Mouse (Mus musculus) natural killer cell, adult 2 months (primary cell): ENCODE data around the gene Cdh12.

ENCODE experiments used
- DNase-seq, 2 experiments: peaks; one replicate each; pipeline ENCODE4 v3.0.0; 2022; ENCODE audit warnings: low spot score in 2 of 2

Gene Cdh12

DNA sequence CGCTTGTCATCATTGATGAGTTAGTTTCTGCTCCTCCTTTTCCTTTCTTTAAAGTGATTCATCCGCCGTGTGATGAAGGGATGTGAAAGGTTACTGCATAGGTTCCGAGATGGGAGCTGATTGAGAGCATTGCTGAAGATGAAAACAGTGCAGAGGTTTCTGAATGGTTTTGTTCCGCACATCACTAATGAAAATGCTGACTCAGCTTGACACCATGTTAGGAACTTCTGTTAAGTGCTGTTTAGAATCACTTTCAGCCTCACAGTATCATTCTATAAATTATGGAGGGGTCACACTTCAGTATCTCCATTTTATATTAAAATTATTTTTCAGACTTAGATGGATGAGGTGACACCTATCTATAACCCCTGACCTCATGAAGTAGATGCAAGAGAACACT lies 247.2 kb downstream of the Cdh12 start:
- DNase-seq = no peak

DNA sequence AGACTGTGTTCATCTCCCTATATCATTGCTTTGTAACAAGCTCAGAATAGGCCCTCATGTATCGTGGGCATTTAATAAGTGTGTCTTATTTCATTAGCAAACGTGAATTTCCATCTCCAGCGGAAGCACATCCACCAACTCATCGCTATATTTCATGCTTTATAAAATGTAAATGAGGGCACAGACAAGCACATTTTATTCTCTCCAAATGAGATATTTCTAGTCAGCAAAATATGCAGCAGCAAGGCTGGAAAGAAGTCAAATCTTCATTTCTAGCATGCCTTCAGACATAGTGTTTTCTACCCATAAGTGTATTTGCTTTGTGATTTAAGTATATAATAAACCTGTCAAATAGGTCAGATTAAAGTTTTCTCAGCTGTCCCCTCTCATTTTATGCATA lies 262.8 kb downstream of the Cdh12 start:
- no peak for DNase-seq

DNA sequence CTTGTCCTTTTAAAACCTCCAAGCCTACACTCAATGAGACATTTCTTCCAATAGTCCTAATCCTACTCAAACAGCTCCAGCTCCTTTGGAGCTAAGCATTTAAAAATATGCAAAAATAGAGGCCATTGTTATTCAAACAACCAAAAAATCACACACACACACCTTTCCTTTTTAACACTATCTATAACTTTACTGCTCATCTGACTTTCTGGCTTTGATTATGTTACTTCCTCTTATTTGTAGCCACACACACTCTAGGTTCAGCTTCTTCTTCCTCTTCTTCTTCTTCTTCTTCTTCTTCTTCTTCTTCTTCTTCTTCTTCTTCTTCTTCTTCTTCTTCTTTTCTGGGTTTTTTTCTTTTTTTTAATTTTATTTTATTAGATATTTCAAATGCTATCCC lies 323.2 kb downstream of the Cdh12 start:
- no peak for DNase-seq

DNA sequence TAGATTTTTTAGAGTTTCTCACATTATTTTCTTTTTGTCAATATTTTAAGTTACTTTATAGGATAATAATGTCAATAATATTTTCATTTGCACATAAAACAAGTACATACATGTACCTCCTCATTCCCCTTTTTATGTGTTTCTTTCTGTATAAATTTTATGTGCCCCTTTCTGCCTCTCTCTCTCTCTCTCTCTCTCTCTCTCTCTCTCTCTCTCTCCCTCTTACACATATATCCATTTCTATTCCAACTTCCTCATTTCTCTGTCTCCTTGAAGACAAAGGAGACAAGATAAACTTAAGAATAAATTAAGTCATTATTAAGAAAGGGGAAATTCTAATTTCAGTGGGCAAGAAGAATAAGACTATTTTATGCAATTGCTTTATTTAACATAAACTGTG lies 324.4 kb downstream of the Cdh12 start:
- DNase-seq = no peak

DNA sequence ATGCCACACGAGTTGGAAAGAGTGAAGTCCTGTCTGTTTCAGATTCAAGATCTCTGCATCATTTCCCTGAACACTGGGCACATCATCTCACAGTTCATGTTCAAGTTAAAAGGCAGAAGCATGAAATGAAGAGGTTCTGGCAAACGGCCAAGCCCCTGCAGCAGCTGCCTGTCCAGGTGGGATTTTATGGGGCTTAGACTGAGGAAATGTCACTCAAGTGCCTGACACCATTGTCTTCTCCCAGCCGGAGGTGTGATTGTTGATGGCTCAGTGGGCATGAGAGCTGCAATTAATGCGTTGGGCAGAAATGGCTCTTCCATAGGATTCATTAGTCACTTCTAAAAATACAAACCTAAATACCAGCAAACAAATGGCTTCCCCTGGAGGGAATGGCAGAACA lies 347.9 kb downstream of the Cdh12 start:
- DNase-seq = no peak

DNA sequence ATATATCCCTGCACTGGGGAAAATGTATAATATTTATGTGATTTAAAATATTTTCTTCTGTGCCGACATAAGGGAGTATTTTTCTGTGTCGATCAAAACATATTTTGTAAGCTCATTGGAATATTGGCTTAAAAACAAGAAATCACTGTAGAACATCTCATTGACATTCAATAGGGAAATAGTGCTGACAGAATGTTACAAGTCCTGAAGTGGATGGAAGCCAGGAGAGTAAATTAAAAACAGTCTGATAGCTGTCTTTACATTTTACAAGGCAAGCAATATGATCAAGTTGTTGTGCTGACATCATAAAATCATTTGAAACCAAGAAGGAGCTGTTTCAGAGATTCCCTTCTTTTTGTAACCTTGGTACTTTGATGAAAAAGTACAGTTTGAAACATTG lies 349.5 kb downstream of the Cdh12 start:
- DNase-seq = no peak

DNA sequence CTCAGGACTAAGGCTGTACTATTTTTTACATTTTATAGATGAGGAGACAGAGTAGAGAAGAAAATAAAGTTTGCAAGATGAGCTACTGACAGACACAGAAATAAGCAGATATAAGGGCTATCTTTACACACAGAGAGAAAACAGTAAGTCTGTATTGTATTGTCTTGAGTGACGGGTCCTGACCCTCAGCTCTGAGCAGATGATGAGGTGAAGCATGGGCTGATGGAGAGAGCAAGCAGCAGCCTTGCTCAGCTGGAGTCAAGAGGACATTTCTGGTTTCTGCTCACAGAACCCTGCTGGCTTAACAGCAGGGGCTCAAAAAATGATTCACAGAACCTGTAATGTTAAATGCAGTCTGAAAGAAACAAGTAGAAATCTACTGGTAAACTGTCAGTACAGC lies 386.8 kb downstream of the Cdh12 start:
- no peak for DNase-seq

DNA sequence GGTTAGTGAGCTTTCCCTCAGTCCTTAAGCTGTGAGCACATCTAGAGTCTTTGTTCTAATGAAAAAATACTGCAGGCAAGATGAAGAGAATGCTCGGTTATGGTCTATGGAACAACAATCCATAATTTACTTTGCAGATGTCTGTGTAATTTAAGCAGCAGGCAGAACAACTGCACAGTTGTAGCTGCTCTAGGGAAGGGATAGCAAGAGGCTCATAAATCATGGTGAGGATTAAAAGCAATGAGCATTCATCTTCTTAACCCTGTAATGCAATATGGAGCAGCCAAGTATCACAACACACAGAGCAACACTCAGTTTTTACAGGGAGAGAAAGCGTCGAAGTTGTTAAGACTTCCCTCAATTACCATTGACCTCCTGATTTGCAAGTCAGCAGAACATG lies 387.9 kb downstream of the Cdh12 start:
- no peak for DNase-seq

DNA sequence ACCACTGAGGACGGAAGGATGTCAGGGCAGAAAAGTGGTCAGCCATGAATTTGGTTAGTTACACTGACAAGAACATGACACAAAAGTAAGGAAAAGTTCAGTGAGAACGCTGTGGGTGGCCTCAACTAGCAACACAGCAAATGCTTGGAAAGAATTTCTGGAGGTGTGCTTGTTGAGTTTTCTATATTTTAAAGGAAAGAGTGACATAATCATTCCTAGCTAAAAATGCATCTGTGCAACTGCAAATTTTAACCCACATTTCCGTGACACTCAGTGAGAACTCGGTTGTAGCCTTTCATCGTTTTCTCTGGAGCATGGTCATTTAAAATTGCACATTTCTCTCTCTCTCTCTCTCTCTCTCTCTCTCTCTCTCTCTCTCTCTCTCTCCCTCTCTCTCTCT lies 392.4 kb downstream of the Cdh12 start:
- DNase-seq = no peak

DNA sequence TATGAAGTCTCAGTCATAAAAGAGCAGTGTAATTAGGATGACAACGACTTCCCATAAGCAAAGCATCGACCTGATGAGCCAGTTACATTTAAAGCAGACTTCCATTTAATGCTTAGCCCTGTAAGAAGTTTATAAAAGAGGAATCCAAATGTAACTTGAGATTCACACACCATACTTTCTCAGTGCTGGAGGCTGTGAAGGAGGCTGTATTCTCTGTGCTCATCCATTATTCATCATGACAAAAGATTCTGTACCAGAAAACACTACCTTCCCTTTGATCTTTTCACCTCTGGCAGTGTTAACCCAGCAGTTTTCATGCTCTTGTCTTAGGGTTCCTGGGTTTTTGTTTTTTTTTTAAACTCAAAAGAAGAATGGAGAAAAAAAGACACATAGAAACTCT lies 414.0 kb downstream of the Cdh12 start:
- no peak for DNase-seq

DNA sequence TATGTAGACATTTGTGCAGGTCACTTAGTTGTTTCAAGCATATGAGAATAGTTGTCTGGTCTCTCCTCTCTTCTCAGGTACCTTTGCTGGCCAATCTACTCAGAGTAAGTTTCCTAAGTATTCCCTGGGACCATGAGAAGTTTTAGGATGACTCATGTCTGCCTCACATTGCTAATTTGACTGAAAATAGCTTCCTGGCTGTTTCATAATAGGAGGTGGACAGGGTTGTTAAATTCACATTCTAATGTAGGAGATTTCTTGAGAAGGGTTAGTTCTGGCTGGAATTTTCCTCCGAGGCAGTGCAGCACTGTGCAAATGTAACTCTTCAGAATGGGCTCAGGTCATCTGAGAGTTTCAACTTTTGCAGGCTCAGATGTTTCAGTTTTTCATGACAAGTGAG lies 423.5 kb downstream of the Cdh12 start:
- DNase-seq = no peak

DNA sequence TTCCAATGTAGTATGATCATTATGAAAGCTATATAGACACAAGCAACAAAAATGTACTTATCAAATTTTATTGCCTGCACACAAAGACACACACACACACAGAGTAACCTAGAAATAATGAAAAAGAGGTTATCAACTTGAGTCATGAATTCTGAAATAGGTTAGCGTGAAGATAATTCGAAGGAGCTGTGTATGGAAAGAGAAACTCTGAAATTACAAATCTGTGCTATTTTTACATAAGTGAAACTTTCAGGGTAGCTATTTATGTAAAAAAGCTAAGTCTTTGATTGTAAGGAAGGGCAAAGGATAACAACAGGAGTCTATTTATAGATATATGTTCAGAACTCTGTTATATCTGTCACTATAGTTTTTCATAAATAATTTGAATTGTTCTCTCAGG lies 427.9 kb downstream of the Cdh12 start:
- DNase-seq = no peak

DNA sequence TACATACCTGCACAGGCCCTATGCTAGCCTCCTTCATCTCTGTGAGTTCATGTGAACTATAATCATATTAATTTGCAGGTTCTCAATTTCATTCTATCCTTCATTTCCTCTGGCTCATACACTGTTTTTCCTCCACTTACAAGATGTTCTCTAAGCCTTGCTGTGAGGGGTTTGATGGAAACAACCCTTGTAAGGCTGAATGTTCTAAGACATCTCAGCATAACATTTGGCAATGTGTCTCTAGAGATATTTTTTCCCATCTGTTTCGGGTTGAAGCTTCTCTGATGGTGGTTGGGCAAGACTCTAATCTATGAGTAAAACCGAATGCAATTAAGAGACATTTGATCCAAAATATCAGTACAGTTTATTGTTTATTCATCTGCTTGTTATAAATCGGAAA lies 444.4 kb downstream of the Cdh12 start:
- no peak for DNase-seq

DNA sequence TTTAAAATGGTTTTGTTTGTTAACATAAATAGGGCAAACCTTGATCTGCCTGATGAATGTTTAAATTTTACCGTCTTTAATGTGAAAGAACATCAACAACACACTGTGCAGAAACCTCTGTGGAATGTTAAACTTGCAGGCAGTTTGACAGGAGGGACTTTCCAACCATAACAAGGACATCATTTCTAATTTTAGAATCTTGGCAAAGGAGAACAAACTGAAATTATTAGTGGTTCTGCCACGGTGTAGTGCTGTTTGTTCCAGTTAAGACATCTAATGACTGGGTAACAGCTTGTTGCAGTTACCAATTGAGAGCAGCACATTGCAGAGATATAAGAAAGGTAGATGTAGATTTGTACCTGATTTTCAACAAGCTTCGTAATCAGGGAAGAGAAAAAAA lies 453.5 kb downstream of the Cdh12 start:
- no peak for DNase-seq

DNA sequence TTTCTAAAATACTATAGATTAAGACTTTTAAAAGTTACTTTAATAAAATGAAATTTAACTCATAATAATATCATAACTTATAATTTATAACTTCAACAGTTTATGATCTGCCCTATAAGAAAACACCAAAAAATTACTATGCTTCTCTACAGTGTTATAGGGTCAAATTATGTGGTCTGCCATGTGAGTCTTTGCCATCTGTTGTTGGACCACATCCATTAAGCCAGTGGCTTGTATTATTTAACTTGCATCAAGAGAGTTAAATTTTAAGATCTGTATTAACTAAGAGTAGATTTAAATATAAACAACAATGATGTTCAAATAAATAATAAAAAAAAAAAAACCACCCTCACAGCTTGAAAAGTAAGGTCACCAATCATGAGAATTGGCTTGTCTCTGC lies 479.2 kb downstream of the Cdh12 start:
- DNase-seq = no peak

DNA sequence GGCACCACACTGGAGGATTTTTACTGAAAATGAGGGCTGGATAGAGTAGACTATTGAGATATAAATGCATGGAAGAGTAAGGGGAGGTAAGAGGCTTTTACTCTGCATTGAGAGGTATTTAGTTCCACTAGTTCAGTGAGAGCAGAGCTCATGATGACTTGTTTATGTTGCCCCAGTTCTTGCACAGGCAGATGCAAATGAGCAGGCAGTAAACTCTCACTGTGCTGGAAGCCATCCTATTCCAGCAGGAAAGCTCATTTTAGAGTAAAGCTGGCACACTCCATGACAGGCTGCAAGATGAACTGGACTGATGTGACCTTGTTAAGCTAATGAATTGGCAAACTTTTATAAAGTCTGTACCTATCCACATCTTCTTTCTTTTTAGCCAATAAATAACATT lies 494.9 kb downstream of the Cdh12 start:
- no peak for DNase-seq

DNA sequence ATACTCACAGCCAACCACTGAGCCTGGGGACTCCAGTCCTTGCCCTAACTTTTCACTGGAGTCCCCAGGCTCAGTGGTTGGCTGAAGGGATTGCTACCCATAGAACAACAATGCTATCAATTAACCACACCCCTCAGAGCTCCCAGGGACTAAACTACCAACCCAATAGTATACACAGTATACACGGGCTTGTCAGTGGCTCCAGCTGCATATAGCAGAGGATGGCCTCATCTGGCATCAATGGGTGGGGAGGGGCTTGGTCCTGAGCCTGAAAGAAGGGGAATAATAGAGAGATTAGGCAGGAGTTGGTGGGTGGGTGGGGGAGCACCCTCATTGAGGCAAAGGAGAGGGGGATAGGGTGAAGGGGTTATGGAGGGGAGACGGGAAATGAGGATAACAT lies 518.4 kb downstream of the Cdh12 start:
- no peak for DNase-seq

DNA sequence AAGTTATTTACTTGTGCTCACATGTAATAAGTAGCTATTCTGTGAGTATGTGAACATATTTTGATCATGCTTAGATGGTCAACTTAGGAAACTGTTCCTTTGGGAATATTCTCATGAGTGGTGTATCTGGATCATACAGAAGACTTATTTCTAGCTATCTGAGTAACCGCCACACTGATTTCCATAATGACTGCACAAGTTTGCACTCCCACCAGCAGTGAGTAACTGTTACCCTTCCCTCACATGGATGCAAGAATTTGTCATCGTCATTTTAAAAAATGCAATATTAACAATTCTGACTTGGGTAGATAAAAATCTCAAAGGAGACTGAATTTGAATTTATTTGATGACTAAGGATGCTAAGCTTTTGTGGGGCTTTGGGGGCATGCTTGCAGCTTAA lies 522.0 kb downstream of the Cdh12 start:
- no peak for DNase-seq

DNA sequence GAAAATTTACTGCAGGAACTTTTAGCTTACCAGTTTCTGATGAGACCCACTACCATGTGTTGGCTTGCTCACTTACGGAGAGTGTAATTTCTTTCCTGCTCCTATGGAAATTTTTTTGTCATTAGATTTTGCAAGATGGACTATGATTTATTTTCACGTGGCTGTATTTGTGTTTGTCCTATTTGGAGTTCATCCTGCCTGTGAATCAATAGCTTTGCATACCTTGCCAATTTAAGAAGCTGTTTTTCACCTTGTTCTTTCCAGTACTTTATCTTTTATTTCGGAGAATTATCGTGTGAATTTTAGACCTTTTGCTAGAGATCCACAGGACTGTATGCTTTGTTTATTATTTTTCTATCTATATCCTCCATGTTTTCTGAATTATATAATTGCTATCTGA lies 551.5 kb downstream of the Cdh12 start:
- DNase-seq = no peak

DNA sequence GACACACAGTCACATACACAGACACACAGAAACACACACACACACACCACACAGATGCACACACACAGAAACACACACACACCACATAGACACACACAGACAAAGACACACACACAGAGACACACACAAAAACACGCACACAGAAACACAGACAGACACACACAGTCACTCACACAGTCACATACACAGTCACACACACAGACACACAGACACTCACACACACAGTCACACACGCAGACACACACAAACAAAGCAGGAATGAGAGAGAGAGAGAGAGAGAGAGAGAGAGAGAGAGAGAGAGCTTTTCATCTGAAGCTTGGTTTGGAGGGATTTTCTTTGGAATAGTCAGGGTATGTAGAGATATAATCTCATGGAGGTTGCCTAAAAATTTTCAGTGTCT lies 558.9 kb downstream of the Cdh12 start:
- no peak for DNase-seq

DNA sequence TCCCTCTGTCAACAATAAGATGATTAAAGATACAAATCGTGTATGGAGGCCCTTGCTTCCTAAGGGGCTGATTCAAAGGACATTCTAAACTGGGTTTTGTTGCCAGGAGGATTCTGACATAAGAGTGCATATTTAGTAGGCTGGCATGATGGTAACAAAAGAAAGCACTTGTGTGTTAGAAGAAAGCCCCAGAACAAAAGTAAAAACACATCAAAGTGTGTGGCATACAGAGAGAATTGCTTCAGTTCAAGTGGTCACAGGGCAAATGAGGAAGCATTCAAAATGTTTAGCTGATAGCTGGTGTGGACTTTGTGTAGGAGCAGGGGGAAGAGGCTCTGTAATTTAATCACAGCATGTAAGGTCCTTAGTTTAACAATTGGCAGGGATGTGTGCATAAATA lies 559.4 kb downstream of the Cdh12 start:
- DNase-seq = no peak

DNA sequence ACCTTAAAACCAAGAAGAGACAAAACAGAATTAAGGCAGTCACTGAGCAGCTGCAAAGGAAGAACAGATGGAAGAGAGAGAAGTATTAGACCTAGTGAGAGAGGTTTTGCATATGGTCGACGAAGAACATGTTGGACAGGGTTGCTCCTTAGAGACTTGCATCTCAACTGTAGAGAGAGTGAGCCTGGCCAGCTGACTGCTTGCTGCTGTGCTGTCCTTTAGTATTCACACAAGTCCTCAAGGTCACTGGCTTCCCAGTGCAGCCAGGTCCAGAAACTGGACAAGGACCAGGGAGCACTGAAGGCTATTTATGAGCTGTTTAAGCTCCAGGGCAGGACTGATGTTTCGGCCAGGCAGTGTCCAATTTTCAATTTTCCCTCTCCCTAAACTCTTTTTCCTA lies 559.9 kb downstream of the Cdh12 start:
- DNase-seq = no peak

DNA sequence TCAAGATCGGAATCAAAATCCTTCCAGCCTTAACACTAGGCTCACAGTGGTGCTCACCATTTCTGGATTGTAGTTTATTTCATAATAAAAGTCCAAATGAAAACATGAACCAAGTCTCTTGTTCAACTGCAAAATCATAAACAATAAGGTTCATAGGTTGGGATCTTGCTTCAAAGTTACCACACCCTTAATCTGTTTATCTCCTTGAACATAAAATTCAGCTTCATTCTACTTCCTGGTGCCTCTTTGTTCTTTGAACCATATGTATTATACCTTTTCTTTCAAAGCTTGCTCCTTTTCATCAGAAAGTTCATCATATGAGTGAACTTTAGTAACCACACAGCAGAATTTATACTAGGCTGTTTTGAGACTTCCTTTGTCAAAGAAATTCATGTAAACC lies 614.6 kb downstream of the Cdh12 start:
- no peak for DNase-seq

DNA sequence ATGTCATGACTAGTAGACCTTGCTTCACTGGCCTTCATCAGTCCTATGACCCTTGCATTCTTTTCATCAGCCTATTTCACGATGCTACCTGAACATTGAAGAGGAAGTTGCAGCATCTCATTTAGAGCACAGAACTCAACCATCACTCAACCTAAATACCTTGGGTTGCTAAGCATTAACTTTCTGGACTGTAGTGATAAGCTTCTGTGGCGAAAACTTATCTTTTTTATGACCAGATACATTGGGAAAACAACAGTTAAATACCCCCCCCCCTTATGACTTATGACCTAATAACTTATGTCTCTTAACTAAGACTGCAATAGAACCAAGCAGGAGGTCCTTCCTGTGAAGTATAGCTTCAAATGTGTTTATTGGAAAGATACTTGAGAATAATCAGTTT lies 620.2 kb downstream of the Cdh12 start:
- no peak for DNase-seq

DNA sequence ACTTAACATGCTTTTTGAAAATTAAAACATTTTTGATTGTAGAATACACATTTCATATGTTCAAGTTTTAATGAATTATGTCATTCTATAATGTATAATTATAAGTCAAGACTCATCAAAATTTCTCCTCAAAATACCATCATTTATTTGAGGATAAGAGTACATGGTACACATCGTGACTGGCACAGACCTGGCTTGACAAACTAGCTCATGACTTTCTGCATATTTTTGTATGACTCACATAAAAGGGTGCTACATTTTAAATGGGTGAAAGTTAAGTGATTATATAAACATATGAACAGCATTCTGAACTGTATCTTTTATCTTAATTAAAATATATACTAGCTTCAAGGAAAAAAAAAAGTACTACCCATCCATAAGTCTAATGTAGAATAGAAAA lies 643.8 kb downstream of the Cdh12 start:
- no peak for DNase-seq
